Mouse (Mus musculus) heart, embryonic 16.5 days (tissue): Measurements from ENCODE around the gene Mcrs1. TPM values are rescaled to one million over a fixed set of nuclear protein-coding genes. Genes with fewer than 3 reads are reported as not detected.

Experiments
- ATAC-seq: fragments of 200-750 bp; cut with Nextera tagmentation; replicated peaks from 2 replicates; pipeline ENCODE4 v1.8.0; 2017; ENCODE audit warnings: moderate number of reproducible peaks; ENCODE audit not compliant: insufficient read depth, low FRiP score; ENCODE audit errors: extremely low read depth
- H3K27ac ChIP-seq: fragments of 300-500 bp; sonication (generic); 2 replicates; pipeline ENCODE4 v1.5.1; 2014; ENCODE audit warnings: mild to moderate bottlenecking, low read length, control low read depth, moderate library complexity
- H3K27me3 ChIP-seq: fragments of 300-500 bp; sonication (generic); 2 replicates; pipeline ENCODE4 v1.6.1; 2014; ENCODE audit warnings: low read length, mixed read lengths; ENCODE audit not compliant: control insufficient read depth, insufficient read depth
- H3K36me3 ChIP-seq: fragments of 300-500 bp; sonication (generic); 2 replicates; pipeline ENCODE4 v1.6.1; 2014; ENCODE audit not compliant: control insufficient read depth, insufficient read depth
- H3K4me1 ChIP-seq: fragments of 300-500 bp; sonication (generic); 2 replicates; pipeline ENCODE4 v1.6.1; 2014; ENCODE audit warnings: low read length, mixed read lengths; ENCODE audit not compliant: control insufficient read depth, insufficient read depth
- H3K4me2 ChIP-seq: fragments of 300-500 bp; sonication (generic); 2 replicates; pipeline ENCODE4 v1.6.1; 2014; ENCODE audit warnings: low read depth, mild to moderate bottlenecking, control low read depth, low read length
- H3K4me3 ChIP-seq: fragments of 300-500 bp; sonication (generic); 2 replicates; pipeline ENCODE4 v1.5.1; 2014; ENCODE audit warnings: mild to moderate bottlenecking, control low read depth, low read length
- H3K9ac ChIP-seq: fragments of 300-500 bp; sonication (generic); 2 replicates; pipeline ENCODE4 v1.6.1; 2014; ENCODE audit warnings: low read length, control low read depth
- H3K9me3 ChIP-seq: fragments of 300-500 bp; sonication (generic); replicated peaks from 2 replicates; pipeline ENCODE4 v1.6.1; 2016; ENCODE audit warnings: low read length; ENCODE audit not compliant: control insufficient read depth
- WGBS: fragments of 180-500 bp; shearing (Covaris S2); extraction: QIAGEN DNeasy Blood & Tissue Kit; methylation state at CpG from one replicate; pipeline ENCODE4 v1.1.7; 2014; 5-methylcytosine and 5-hydroxymethylcytosine counted together
- polyA plus RNA-seq: library from polyadenylated mRNA; unstranded; fragments of >200 nt; fragmentation: Nextera tagmentation; extraction: Ambion mirVana; gene quantifications from 2 replicates; pipeline ENCODE4 v1.2.1, GENCODE M21; 2015

The Mcrs1 gene
- polyA plus RNA-seq, 1 experiment from 2014 or later: 155 TPM

- Histone ChIP-seq H3K4me1 (peaks cover 8% of the 10 kb centered on the region; the same call in 1 of the 2 replicates), H3K4me2 (no peak overlapping the region), H3K27me3 (no peaks in the 10 kb centered on the region), H3K4me3 (no peak overlapping the region), H3K9ac (no peak overlapping the region), H3K36me3 (peaks cover 37% of the 10 kb centered on the region), H3K27ac (no peak overlapping the region), H3K9me3 (no peaks in the 10 kb centered on the region)
- no peak for ATAC-seq
- WGBS: 81% methylated on average over 8 of the region's 8 CpGs
These were observed 45.8 kb downstream of the Mcrs1 start for GRCm38 (mm10) chr15:99205959-99206358.

- no peak for ATAC-seq
- no peaks in the 10 kb centered on the region for H3K27me3 ChIP-seq
- no peak overlapping the region for H3K4me2 ChIP-seq
- no peaks in the 10 kb centered on the region for H3K4me1 ChIP-seq
- no peaks in the 10 kb centered on the region for H3K9me3 ChIP-seq
- peaks cover 15% of the 10 kb centered on the region for H3K36me3 ChIP-seq
- no peak overlapping the region for H3K4me3 ChIP-seq
- no peak overlapping the region for H3K9ac ChIP-seq
- no peak overlapping the region for H3K27ac ChIP-seq
These were observed 53.0 kb downstream of the Mcrs1 start for GRCm38 (mm10) chr15:99198761-99199160.

GRCm38 (mm10) chr15:99195043-99195442 lies 56.7 kb downstream of the Mcrs1 start:
- Histone ChIP-seq H3K27ac (no peak overlapping the region), H3K4me1 (no peaks in the 10 kb centered on the region), H3K4me2 (no peak overlapping the region), H3K36me3 (peaks cover 28% of the 10 kb centered on the region), H3K9ac (no peak overlapping the region), H3K4me3 (no peak overlapping the region), H3K9me3 (no peaks in the 10 kb centered on the region), H3K27me3 (no peaks in the 10 kb centered on the region)
- WGBS: 82% methylated on average over 6 of the region's 6 CpGs
- ATAC-seq: no peak

GRCm38 (mm10) chr15:99194358-99194757 lies 57.4 kb downstream of the Mcrs1 start:
- peaks cover 22% of the 10 kb centered on the region for H3K36me3 ChIP-seq
- no peaks in the 10 kb centered on the region for H3K4me1 ChIP-seq
- no peak overlapping the region for H3K4me2 ChIP-seq
- no peak overlapping the region for H3K4me3 ChIP-seq
- no peaks in the 10 kb centered on the region for H3K27me3 ChIP-seq
- 80% methylated on average over 10 of the region's 10 CpGs for WGBS
- no peak overlapping the region for H3K9ac ChIP-seq
- no peak overlapping the region for H3K27ac ChIP-seq
- no peaks in the 10 kb centered on the region for H3K9me3 ChIP-seq
- no peak for ATAC-seq

Other genes with a start within 250 kb of the Mcrs1 start
- gene Tuba1c, start 222.1 kb downstream of the Mcrs1 start, polyA plus RNA-seq: 130 and 149 TPM in 2 replicates
- gene Prph, start 196.8 kb downstream of the Mcrs1 start, polyA plus RNA-seq: 1.4 and 2.4 TPM in 2 replicates
- 27.8 and 29.4 TPM in 2 replicates for gene Troap, start 177.4 kb downstream of the Mcrs1 start, polyA plus RNA-seq
- gene C1ql4, start 164.1 kb downstream of the Mcrs1 start, polyA plus RNA-seq: 0.12 and 0.16 TPM in 2 replicates
- 0.43 and 0.52 TPM in 2 replicates for gene Dnajc22, start 158.8 kb downstream of the Mcrs1 start, polyA plus RNA-seq
- gene Spats2, start 126.0 kb downstream of the Mcrs1 start, polyA plus RNA-seq: 25.3 and 25.5 TPM in 2 replicates
- gene Kcnh3, start 27.1 kb downstream of the Mcrs1 start, polyA plus RNA-seq: 1.3 TPM in 2 replicates
- 36.0 and 46.6 TPM in 2 replicates for gene Prpf40b, start 43.1 kb upstream of the Mcrs1 start, polyA plus RNA-seq
- 0.13 and 0.16 TPM in 2 replicates for gene Fam186b, start 43.9 kb upstream of the Mcrs1 start, polyA plus RNA-seq
- gene Fmnl3, start 118.5 kb upstream of the Mcrs1 start, polyA plus RNA-seq: 13.0 and 16.6 TPM in 2 replicates
- 273 and 290 TPM in 2 replicates for gene Tmbim6, start 140.9 kb upstream of the Mcrs1 start, polyA plus RNA-seq
- gene Nckap5l, start 205.8 kb upstream of the Mcrs1 start, polyA plus RNA-seq: 6.6 and 7.9 TPM in 2 replicates
- 12.5 and 13.0 TPM in 2 replicates for gene Bcdin3d, start 222.8 kb upstream of the Mcrs1 start, polyA plus RNA-seq